Mouse (Mus musculus): Measurements from ENCODE around the gene Aebp2. TPM values are rescaled to one million over a fixed set of nuclear protein-coding genes. Genes with fewer than 3 reads are reported as not detected.
"Not testable (repeated sequence)": the region's sequence is repeated elsewhere in the genome, so short reads cannot be mapped to it uniquely, and the experiment has no call there.

Gene Aebp2
- total RNA-seq (2017) = 58.4 and 60.2 TPM in 2 replicates

DNA sequence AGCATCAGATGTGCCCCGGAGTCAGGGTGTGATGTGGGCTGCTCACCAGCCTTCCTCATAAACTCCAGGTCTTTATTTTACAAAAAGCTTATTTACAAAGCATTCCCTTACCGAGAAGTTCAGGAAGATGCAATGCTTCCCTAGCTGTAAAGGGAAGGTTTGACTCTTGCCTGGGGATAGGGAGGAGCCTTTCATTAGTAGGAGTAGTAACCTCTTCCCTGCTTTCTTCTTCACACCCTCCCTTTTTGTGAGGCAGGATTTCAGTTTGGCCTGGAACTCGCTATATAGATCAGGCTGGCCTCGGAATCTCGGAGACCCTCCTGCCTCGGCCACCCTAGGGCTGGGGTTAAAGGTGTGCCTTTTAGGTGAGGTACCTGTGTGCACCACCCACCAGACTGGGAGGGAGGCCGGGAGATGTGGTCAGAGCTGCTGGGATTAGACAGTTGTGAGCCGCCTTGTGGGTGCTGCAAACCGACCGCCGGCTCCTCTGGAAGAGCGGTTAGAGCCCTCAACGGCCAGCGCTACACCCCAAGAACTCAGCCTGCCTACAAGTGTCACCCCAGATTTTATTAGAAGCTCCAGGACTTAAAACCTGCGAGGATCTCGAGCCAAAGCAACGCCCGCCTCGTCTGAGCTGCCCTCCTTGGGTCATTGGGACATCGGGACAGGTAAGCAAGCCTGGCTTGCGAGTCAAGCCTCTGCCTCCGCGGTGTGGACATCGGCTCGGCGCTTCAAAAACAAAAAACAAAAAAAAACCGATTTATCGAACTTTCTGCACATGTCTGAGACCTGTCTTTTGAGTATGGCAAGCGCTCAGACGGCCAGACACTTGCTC, at the start of gene Aebp2:
Gene Aebp2 (plus strand): TSS at position 273 of the 835 bp plus-strand sequence.
- no peak; the same call in 1 of the 2 replicates for ATAC-seq (ENCODE audit: extremely low read depth, insufficient number of reproducible peaks, low FRiP score, poor library complexity, severe bottlenecking)

GRCm38 (mm10) chr6:140574943-140575342, 47.5 kb upstream of the Aebp2 start:
- no peak for ATAC-seq (ENCODE audit: extremely low read depth, insufficient number of reproducible peaks, low FRiP score, poor library complexity, severe bottlenecking)

DNA sequence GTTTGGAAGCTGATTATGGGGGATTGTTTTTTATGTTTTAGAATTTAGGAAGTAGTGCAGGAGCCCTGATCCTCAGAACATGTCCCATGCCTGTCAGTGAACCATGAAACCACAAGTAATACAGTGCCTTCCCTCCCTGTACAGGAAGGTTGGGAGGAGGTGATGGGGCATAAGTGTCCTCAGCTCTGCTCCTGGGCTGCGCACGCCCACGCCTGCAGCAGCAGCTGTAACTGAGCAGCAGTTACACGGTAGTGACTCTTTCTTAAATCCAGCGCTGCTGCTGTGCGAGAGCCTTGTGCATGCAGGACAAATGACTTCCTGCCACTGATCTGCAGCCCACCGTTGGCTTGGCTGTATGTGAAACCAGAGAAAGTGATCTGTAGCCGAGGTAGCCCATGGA, 46.3 kb upstream of the Aebp2 start:
- no peak for ATAC-seq (ENCODE audit: extremely low read depth, insufficient number of reproducible peaks, low FRiP score, poor library complexity, severe bottlenecking)

GRCm38 (mm10) chr6:140576961-140577821, 45.3 kb upstream of the Aebp2 start:
- ATAC-seq (ENCODE audit: extremely low read depth, insufficient number of reproducible peaks, low FRiP score, poor library complexity, severe bottlenecking) = no peak

GRCm38 (mm10) chr6:140577822-140578170, 44.7 kb upstream of the Aebp2 start:
- no peak for ATAC-seq (ENCODE audit: extremely low read depth, insufficient number of reproducible peaks, low FRiP score, poor library complexity, severe bottlenecking)

- not testable (repeated sequence) for ATAC-seq (ENCODE audit: extremely low read depth, insufficient number of reproducible peaks, low FRiP score, poor library complexity, severe bottlenecking)
Observed at GRCm38 (mm10) chr6:140578985-140579384, 43.5 kb upstream of the Aebp2 start.

- no peak for ATAC-seq (ENCODE audit: extremely low read depth, insufficient number of reproducible peaks, low FRiP score, poor library complexity, severe bottlenecking)
Observed at GRCm38 (mm10) chr6:140580170-140580569, 42.3 kb upstream of the Aebp2 start.

DNA sequence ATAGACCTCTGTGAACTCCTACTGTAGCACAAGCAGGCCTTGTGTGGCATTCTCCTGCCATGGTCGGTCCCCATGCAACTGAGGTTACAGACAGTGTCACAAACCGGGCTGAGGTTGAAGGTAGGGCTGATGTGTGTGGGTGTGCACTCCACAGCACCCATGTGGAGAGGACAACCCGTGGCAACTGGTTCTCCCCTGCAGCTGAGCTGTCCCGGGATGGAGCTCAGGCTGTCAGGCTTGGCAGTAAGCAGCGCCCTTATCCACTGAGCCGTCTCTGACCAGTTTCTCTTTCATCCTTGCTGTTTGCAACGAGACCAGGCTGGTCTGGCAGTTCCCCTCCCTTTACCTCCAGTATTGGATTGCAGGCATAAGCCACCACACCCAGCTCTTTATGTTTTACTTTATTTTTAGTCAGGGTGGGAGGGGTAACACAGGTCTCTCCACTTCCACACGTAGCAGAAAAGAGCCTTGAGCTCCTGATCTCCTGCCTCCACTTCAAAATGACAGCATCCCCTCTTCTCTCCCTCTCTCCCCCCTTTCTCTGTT, 35.7 kb upstream of the Aebp2 start:
- no peak for ATAC-seq (ENCODE audit: extremely low read depth, insufficient number of reproducible peaks, low FRiP score, poor library complexity, severe bottlenecking)

GRCm38 (mm10) chr6:140591331-140591730, 31.1 kb upstream of the Aebp2 start:
- ATAC-seq (ENCODE audit: extremely low read depth, insufficient number of reproducible peaks, low FRiP score, poor library complexity, severe bottlenecking) = no peak

DNA sequence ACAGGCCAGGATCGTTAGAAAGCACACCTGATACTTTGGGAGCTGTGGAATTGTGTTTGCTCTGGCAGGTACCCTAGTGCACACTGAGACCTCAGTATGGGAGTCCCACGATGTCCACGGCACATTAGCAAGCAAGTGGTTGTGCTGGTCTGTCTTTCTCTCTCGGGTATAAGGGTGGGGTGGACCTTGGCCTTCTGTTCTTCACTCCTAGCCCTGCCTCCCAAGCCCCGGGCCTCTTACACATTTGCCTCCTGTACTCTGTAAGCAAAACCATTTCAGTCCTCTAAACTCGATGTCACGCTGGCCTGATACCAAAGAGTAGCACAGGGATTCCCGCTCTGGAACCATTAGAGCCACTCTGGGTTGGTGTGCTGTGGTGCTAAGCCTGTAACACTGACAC, 29.8 kb upstream of the Aebp2 start:
- no peak for ATAC-seq (ENCODE audit: extremely low read depth, insufficient number of reproducible peaks, low FRiP score, poor library complexity, severe bottlenecking)

GRCm38 (mm10) chr6:140593420-140594170, 28.9 kb upstream of the Aebp2 start:
- ATAC-seq (ENCODE audit: extremely low read depth, insufficient number of reproducible peaks, low FRiP score, poor library complexity, severe bottlenecking) = no peak

GRCm38 (mm10) chr6:140595551-140595950, 26.9 kb upstream of the Aebp2 start:
- not testable (repeated sequence) for ATAC-seq (ENCODE audit: extremely low read depth, insufficient number of reproducible peaks, low FRiP score, poor library complexity, severe bottlenecking)

DNA sequence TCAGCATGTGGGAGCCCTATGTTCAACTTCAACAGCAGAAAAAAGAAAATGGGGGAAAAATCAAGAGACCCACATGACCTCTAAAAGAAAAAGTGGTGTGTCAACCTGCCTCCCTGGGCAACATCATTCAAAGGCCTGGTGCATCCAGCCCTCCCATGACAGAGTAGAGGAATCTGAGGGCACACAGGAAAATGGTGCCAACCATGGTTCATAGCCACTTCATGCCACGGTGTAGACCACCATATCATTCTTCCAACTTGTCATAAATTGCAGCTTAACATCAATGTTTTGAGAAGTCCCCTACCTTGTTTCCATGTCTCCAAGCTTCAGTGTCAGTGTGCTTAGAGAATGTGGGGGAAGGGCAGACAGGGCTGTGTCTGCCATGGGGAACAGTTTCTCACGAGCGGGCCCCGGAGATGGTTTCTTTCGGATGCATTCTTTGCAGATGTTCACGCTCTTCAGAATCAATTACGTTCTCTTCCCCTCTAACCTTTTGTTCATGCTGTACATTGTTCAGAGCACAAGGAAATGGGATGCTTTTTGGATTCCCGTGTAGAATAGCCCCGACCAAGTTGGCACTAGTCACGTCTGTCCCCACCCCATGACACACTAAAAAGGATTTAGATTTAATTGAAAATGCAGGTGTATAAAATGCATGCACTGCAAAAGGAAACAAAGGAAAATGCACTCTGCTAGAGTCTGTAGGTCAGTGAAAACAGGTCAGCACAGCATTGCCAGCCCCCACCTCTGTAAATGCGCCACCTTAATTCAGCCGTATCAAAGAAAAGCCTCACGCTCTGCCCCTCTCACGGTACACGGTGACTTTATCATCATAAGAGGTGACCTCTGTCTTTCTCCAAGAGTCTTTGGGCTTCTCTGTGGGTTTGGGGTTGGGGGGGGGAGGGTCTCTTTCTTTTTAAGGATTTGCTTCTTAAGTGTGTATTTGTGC, 24.8 kb upstream of the Aebp2 start:
- ATAC-seq (ENCODE audit: extremely low read depth, insufficient number of reproducible peaks, low FRiP score, poor library complexity, severe bottlenecking) = no peak

- ATAC-seq (ENCODE audit: extremely low read depth, insufficient number of reproducible peaks, low FRiP score, poor library complexity, severe bottlenecking) = no peak
Observed at GRCm38 (mm10) chr6:140598516-140598915, 23.9 kb upstream of the Aebp2 start.

DNA sequence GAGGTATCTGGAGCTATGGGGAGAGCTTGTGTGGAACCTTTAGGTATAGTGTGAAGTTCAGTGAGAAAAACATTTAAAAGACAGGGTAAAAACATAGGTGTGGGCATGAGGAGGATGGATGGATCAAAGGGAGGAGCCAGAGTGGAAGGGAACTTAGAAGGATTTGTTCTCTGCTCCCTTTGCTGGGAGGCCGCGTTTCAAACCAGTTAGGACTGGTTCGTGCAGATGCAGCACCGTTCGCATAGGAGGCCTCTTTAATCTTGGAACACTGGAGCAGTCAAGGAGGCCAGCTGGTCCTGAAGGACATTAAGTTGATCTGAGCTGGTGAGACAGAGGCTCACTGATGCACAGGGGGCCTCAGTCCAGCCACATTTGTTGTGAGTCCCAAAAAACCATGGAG, 23.1 kb upstream of the Aebp2 start:
- ATAC-seq (ENCODE audit: extremely low read depth, insufficient number of reproducible peaks, low FRiP score, poor library complexity, severe bottlenecking) = no peak

GRCm38 (mm10) chr6:140600671-140601070, 21.8 kb upstream of the Aebp2 start:
- not testable (repeated sequence) for ATAC-seq (ENCODE audit: extremely low read depth, insufficient number of reproducible peaks, low FRiP score, poor library complexity, severe bottlenecking)

GRCm38 (mm10) chr6:140601175-140601574, 21.3 kb upstream of the Aebp2 start:
- no peak for ATAC-seq (ENCODE audit: extremely low read depth, insufficient number of reproducible peaks, low FRiP score, poor library complexity, severe bottlenecking)

Data from neutrophil, adult 5-6 weeks (primary cell).